Mouse (Mus musculus): Measurements from ENCODE around the gene Oas3. TPM values are rescaled to one million over a fixed set of nuclear protein-coding genes. Genes with fewer than 3 reads are reported as not detected.

Gene Oas3
- 7.4 and 33.3 TPM in 2 replicates for polyA plus RNA-seq (2012; ENCODE audit: low replicate concordance)

DNA sequence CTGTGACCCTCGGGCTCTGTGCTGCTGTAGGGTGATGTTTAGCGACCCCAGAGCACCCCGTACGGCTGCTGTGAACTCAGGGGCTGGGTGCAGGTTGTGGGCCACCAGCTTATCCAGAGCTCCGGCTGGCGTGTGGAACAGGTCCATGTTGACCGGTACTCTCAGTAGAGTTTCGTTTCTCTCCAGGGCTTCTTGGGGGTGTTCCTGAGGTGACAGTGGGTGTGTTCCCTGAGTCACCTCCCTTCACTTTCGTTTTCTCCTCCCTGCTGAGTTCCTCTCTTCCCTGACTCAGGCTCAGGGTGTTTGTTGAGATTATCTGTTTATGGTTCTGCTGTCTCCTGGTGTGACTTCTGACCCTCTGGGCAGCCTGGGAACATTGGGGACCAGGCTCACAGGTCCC is at the start of gene Oas3:
TSS of gene Oas3 (minus strand) at position 184 of the 400 bp plus-strand sequence.

GRCm38 (mm10) chr5:120811951-120812819 is 34.7 kb upstream of the Oas3 start, which contains the start of gene Oas1c:
TSS of gene Oas1c (minus strand) at chr5:120812514.

GRCm38 (mm10) chr5:120795480-120796034 is 18.1 kb upstream of the Oas3 start, which contains the start of gene Oas1e:
TSS of gene Oas1e (minus strand) at chr5:120795530.

DNA sequence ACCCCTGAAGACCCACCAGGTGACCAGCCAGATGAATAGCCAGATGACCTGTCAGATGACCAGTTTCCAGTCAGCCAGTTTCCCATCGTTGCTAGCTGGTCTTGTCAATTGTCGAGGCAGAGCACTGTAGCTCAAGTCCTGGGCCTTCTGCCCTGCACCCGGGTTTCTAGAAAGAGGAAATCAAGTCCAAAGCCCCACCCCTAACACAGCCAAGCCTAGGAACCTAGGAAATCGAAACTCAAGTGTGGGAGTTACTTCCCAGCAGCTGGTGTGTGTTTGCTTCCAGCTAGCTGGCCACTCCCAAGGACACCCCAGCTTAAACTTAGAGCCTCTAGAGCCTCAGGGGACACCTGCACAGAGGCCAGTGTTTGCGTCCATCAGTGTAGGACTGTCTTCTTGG is 27.8 kb downstream of the Oas3 start, which contains the start of gene Oas2:
TSS of gene Oas2 (minus strand) at position 166 of the 400 bp plus-strand sequence.

GRCm38 (mm10) chr5:120711827-120712226 is 65.6 kb downstream of the Oas3 start, which contains the start of gene Dtx1:
TSS of gene Dtx1 (minus strand) at chr5:120711927.

Other genes starting within 250 kb of the Oas3 start
- gene Tpcn1, start 189.0 kb downstream of the Oas3 start, polyA plus RNA-seq (2012; ENCODE audit: low replicate concordance) = 160 and 210 TPM in 2 replicates
- gene Iqcd, start 188.6 kb downstream of the Oas3 start, polyA plus RNA-seq (2012; ENCODE audit: low replicate concordance) = 10.6 and 18.2 TPM in 2 replicates
- 57.8 and 64.1 TPM in 2 replicates for gene Rita1, start 165.1 kb downstream of the Oas3 start, polyA plus RNA-seq (2012; ENCODE audit: low replicate concordance)
- 65.7 and 84.8 TPM in 2 replicates for gene Ddx54, start 164.9 kb downstream of the Oas3 start, polyA plus RNA-seq (2012; ENCODE audit: low replicate concordance)
- gene Cfap73, start 143.4 kb downstream of the Oas3 start, polyA plus RNA-seq (2012; ENCODE audit: low replicate concordance) = not detected in 2 replicates
- gene Rasal1, start 128.8 kb downstream of the Oas3 start, polyA plus RNA-seq (2012; ENCODE audit: low replicate concordance) = 3.4 and 6.9 TPM in 2 replicates
- 50.3 and 77.0 TPM in 2 replicates for gene Dtx1, start 65.7 kb downstream of the Oas3 start, polyA plus RNA-seq (2012; ENCODE audit: low replicate concordance)
- 0.30 and 0.63 TPM in 2 replicates for gene Oas2, start 27.8 kb downstream of the Oas3 start, polyA plus RNA-seq (2012; ENCODE audit: low replicate concordance)
- gene Oas1e, start 17.9 kb upstream of the Oas3 start, polyA plus RNA-seq (2012; ENCODE audit: low replicate concordance) = not detected in 2 replicates
- gene Oas1c, start 34.9 kb upstream of the Oas3 start, polyA plus RNA-seq (2012; ENCODE audit: low replicate concordance) = 0.10 and 0.30 TPM in 2 replicates
- not detected in 2 replicates for gene Oas1f, start 69.7 kb upstream of the Oas3 start, polyA plus RNA-seq (2012; ENCODE audit: low replicate concordance)
- gene Oas1h, start 83.8 kb upstream of the Oas3 start, polyA plus RNA-seq (2012; ENCODE audit: low replicate concordance) = not detected in 2 replicates
- 1.1 and 1.5 TPM in 2 replicates for gene Oas1g, start 110.0 kb upstream of the Oas3 start, polyA plus RNA-seq (2012; ENCODE audit: low replicate concordance)
- 3.1 and 18.8 TPM in 2 replicates for gene Oas1a, start 129.9 kb upstream of the Oas3 start, polyA plus RNA-seq (2012; ENCODE audit: low replicate concordance)
- not detected in 2 replicates for gene Oas1d, start 136.9 kb upstream of the Oas3 start, polyA plus RNA-seq (2012; ENCODE audit: low replicate concordance)
- 0.06 TPM in 1 of 2 replicates, not detected in the other for gene Rph3a, start 232.4 kb upstream of the Oas3 start, polyA plus RNA-seq (2012; ENCODE audit: low replicate concordance)

Measured in leukemia stem cell, adult 10-12 weeks (primary cell).